Mouse (Mus musculus): ENCODE measurements around the gene Esrp2. TPM values are rescaled to one million over a fixed set of nuclear protein-coding genes. Genes with fewer than 3 reads are reported as not detected.
A peak's percentile ranks its signal among the peaks of the same experiment; 100 is the strongest.

Gene Esrp2
- polyA plus RNA-seq, 1 experiment from 2014 or later, result 4.1 TPM

GRCm38 (mm10) chr8:106129997-106130396, 6.8 kb downstream of the Esrp2 start:
- H3K9me3 ChIP-seq (replicated peaks; ENCODE audit: control insufficient read depth, low read length), result no peaks in the 10 kb centered on the region
- no peak for ATAC-seq (replicated peaks; ENCODE audit: insufficient number of reproducible peaks, low FRiP score, low TSS enrichment, low read depth)
- 83% methylated on average over 2 of the region's 2 CpGs for WGBS
- peaks cover 2% of the 10 kb centered on the region; the same call in 1 of the 2 replicates for H3K36me3 ChIP-seq (replicated peaks; ENCODE audit: control insufficient read depth, insufficient read depth, low read depth, low read length)
- no peaks in the 10 kb centered on the region for H3K4me1 ChIP-seq (ENCODE audit: control insufficient read depth, insufficient read depth, low read length)
- no peak overlapping the region for H3K27ac ChIP-seq (replicated peaks; ENCODE audit: low read depth, low read length)
- peaks cover 6% of the 10 kb centered on the region for H3K27me3 ChIP-seq (ENCODE audit: control insufficient read depth, insufficient read depth, low read length)
- DNase-seq (ENCODE audit: low spot score), result no peak
- H3K9ac ChIP-seq (replicated peaks; ENCODE audit: low read length), result no peak overlapping the region
- H3K4me3 ChIP-seq (ENCODE audit: low read depth, low read length), result no peak overlapping the region
- no peak overlapping the region for H3K4me2 ChIP-seq (ENCODE audit: low read depth, low read length)

GRCm38 (mm10) chr8:106129232-106129930, 7.4 kb downstream of the Esrp2 start:
- Histone ChIP-seq H3K9me3 (replicated peaks; ENCODE audit: control insufficient read depth, low read length) (no peaks in the 10 kb centered on the region), H3K27me3 (ENCODE audit: control insufficient read depth, insufficient read depth, low read length) (no peaks in the 10 kb centered on the region), H3K4me1 (ENCODE audit: control insufficient read depth, insufficient read depth, low read length) (no peaks in the 10 kb centered on the region), H3K27ac (replicated peaks; ENCODE audit: low read depth, low read length) (no peak overlapping the region), H3K36me3 (replicated peaks; ENCODE audit: control insufficient read depth, insufficient read depth, low read depth, low read length) (peaks cover 2% of the 10 kb centered on the region; the same call in 1 of the 2 replicates), H3K4me2 (ENCODE audit: low read depth, low read length) (no peak overlapping the region), H3K9ac (replicated peaks; ENCODE audit: low read length) (no peak overlapping the region), H3K4me3 (ENCODE audit: low read depth, low read length) (no peak overlapping the region)
- ATAC-seq (replicated peaks; ENCODE audit: insufficient number of reproducible peaks, low FRiP score, low TSS enrichment, low read depth) (no peak), DNase-seq (ENCODE audit: low spot score) (no peak)

GRCm38 (mm10) chr8:106127882-106128410, 8.8 kb downstream of the Esrp2 start:
- H3K4me3 ChIP-seq (ENCODE audit: low read depth, low read length), result no peak overlapping the region
- H3K27me3 ChIP-seq (ENCODE audit: control insufficient read depth, insufficient read depth, low read length), result no peaks in the 10 kb centered on the region
- H3K9ac ChIP-seq (replicated peaks; ENCODE audit: low read length), result no peak overlapping the region
- H3K9me3 ChIP-seq (replicated peaks; ENCODE audit: control insufficient read depth, low read length), result no peaks in the 10 kb centered on the region
- H3K4me1 ChIP-seq (ENCODE audit: control insufficient read depth, insufficient read depth, low read length), result no peaks in the 10 kb centered on the region
- no peak overlapping the region for H3K27ac ChIP-seq (replicated peaks; ENCODE audit: low read depth, low read length)
- DNase-seq (ENCODE audit: low spot score), result no peak
- 93% methylated on average over 10 of the region's 10 CpGs for WGBS
- H3K36me3 ChIP-seq (replicated peaks; ENCODE audit: control insufficient read depth, insufficient read depth, low read depth, low read length), result peaks cover 2% of the 10 kb centered on the region; the same call in 1 of the 2 replicates
- ATAC-seq (replicated peaks; ENCODE audit: insufficient number of reproducible peaks, low FRiP score, low TSS enrichment, low read depth), result no peak
- no peak overlapping the region for H3K4me2 ChIP-seq (ENCODE audit: low read depth, low read length)

GRCm38 (mm10) chr8:106127054-106127453, 9.7 kb downstream of the Esrp2 start:
- no peaks in the 10 kb centered on the region for H3K4me1 ChIP-seq (ENCODE audit: control insufficient read depth, insufficient read depth, low read length)
- H3K4me3 ChIP-seq (ENCODE audit: low read depth, low read length), result no peak overlapping the region
- peaks cover 2% of the 10 kb centered on the region; the same call in 1 of the 2 replicates for H3K36me3 ChIP-seq (replicated peaks; ENCODE audit: control insufficient read depth, insufficient read depth, low read depth, low read length)
- DNase-seq (ENCODE audit: low spot score) (no peak), ATAC-seq (replicated peaks; ENCODE audit: insufficient number of reproducible peaks, low FRiP score, low TSS enrichment, low read depth) (no peak)
- H3K4me2 ChIP-seq (ENCODE audit: low read depth, low read length), result no peak overlapping the region
- H3K9me3 ChIP-seq (replicated peaks; ENCODE audit: control insufficient read depth, low read length), result no peaks in the 10 kb centered on the region
- H3K27me3 ChIP-seq (ENCODE audit: control insufficient read depth, insufficient read depth, low read length), result no peaks in the 10 kb centered on the region
- H3K9ac ChIP-seq (replicated peaks; ENCODE audit: low read length), result no peak overlapping the region
- WGBS, result 75% methylated on average over 3 of the region's 3 CpGs
- H3K27ac ChIP-seq (replicated peaks; ENCODE audit: low read depth, low read length), result no peak overlapping the region

- Histone ChIP-seq H3K36me3 (replicated peaks; ENCODE audit: control insufficient read depth, insufficient read depth, low read depth, low read length) (peaks cover 2% of the 10 kb centered on the region; the same call in 1 of the 2 replicates), H3K4me2 (ENCODE audit: low read depth, low read length) (no peak overlapping the region), H3K4me3 (ENCODE audit: low read depth, low read length) (no peak overlapping the region), H3K27ac (replicated peaks; ENCODE audit: low read depth, low read length) (no peak overlapping the region), H3K9me3 (replicated peaks; ENCODE audit: control insufficient read depth, low read length) (no peaks in the 10 kb centered on the region), H3K4me1 (ENCODE audit: control insufficient read depth, insufficient read depth, low read length) (no peaks in the 10 kb centered on the region), H3K9ac (replicated peaks; ENCODE audit: low read length) (no peak overlapping the region), H3K27me3 (ENCODE audit: control insufficient read depth, insufficient read depth, low read length) (no peaks in the 10 kb centered on the region)
- DNase-seq (ENCODE audit: low spot score), result no peak
- WGBS, result 94% methylated on average over 1 of the region's 1 CpGs
- ATAC-seq (replicated peaks; ENCODE audit: insufficient number of reproducible peaks, low FRiP score, low TSS enrichment, low read depth), result no peak
Measured at GRCm38 (mm10) chr8:106126055-106126454, 10.7 kb downstream of the Esrp2 start.

- no peaks in the 10 kb centered on the region for H3K27me3 ChIP-seq (ENCODE audit: control insufficient read depth, insufficient read depth, low read length)
- H3K4me1 ChIP-seq (ENCODE audit: control insufficient read depth, insufficient read depth, low read length), result no peaks in the 10 kb centered on the region
- H3K4me2 ChIP-seq (ENCODE audit: low read depth, low read length), result no peak overlapping the region
- no peak overlapping the region for H3K9ac ChIP-seq (replicated peaks; ENCODE audit: low read length)
- no peak overlapping the region for H3K27ac ChIP-seq (replicated peaks; ENCODE audit: low read depth, low read length)
- ATAC-seq (replicated peaks; ENCODE audit: insufficient number of reproducible peaks, low FRiP score, low TSS enrichment, low read depth), result no peak
- no peak overlapping the region for H3K4me3 ChIP-seq (ENCODE audit: low read depth, low read length)
- H3K9me3 ChIP-seq (replicated peaks; ENCODE audit: control insufficient read depth, low read length), result no peaks in the 10 kb centered on the region
- DNase-seq (ENCODE audit: low spot score), result no peak
- 78% methylated on average over 3 of the region's 3 CpGs for WGBS
- 0 out of 2 replicates have a peak, but pooled peaks cover 2% of the 10 kb centered on the region for H3K36me3 ChIP-seq (replicated peaks; ENCODE audit: control insufficient read depth, insufficient read depth, low read depth, low read length)
Measured at GRCm38 (mm10) chr8:106123443-106123842, 13.3 kb downstream of the Esrp2 start.

GRCm38 (mm10) chr8:106115897-106116296, 20.9 kb downstream of the Esrp2 start:
- Histone ChIP-seq H3K4me2 (ENCODE audit: low read depth, low read length) (no peak overlapping the region), H3K27me3 (ENCODE audit: control insufficient read depth, insufficient read depth, low read length) (no peaks in the 10 kb centered on the region), H3K4me1 (ENCODE audit: control insufficient read depth, insufficient read depth, low read length) (no peaks in the 10 kb centered on the region), H3K9ac (replicated peaks; ENCODE audit: low read length) (no peak overlapping the region), H3K27ac (replicated peaks; ENCODE audit: low read depth, low read length) (no peak overlapping the region), H3K9me3 (replicated peaks; ENCODE audit: control insufficient read depth, low read length) (no peaks in the 10 kb centered on the region), H3K4me3 (ENCODE audit: low read depth, low read length) (no peak overlapping the region), H3K36me3 (replicated peaks; ENCODE audit: control insufficient read depth, insufficient read depth, low read depth, low read length) (peaks cover 2% of the 10 kb centered on the region; the same call in 1 of the 2 replicates)
- 96% methylated on average over 3 of the region's 3 CpGs for WGBS
- peak; percentile 39 for DNase-seq (ENCODE audit: low spot score)
- ATAC-seq (replicated peaks; ENCODE audit: insufficient number of reproducible peaks, low FRiP score, low TSS enrichment, low read depth), result no peak

GRCm38 (mm10) chr8:106112514-106112913, 24.3 kb downstream of the Esrp2 start:
- 95% methylated on average over 1 of the region's 1 CpGs for WGBS
- H3K36me3 ChIP-seq (replicated peaks; ENCODE audit: control insufficient read depth, insufficient read depth, low read depth, low read length), result peaks cover 6% of the 10 kb centered on the region; the same call in 1 of the 2 replicates
- H3K27me3 ChIP-seq (ENCODE audit: control insufficient read depth, insufficient read depth, low read length), result no peaks in the 10 kb centered on the region
- H3K4me2 ChIP-seq (ENCODE audit: low read depth, low read length), result no peak overlapping the region
- no peaks in the 10 kb centered on the region for H3K4me1 ChIP-seq (ENCODE audit: control insufficient read depth, insufficient read depth, low read length)
- DNase-seq (ENCODE audit: low spot score), result no peak
- no peak overlapping the region for H3K4me3 ChIP-seq (ENCODE audit: low read depth, low read length)
- no peak overlapping the region for H3K27ac ChIP-seq (replicated peaks; ENCODE audit: low read depth, low read length)
- H3K9ac ChIP-seq (replicated peaks; ENCODE audit: low read length), result no peak overlapping the region
- no peaks in the 10 kb centered on the region for H3K9me3 ChIP-seq (replicated peaks; ENCODE audit: control insufficient read depth, low read length)
- no peak for ATAC-seq (replicated peaks; ENCODE audit: insufficient number of reproducible peaks, low FRiP score, low TSS enrichment, low read depth)

All from embryonic facial prominence, embryonic 11.5 days (tissue).